Mouse (Mus musculus): ENCODE data around the gene Chrnb1. TPM values are rescaled to one million over a fixed set of nuclear protein-coding genes. Genes with fewer than 3 reads are reported as not detected.
A peak's percentile ranks its signal among the peaks of the same experiment; 100 is the strongest.

The Chrnb1 gene
- polyA plus RNA-seq, 1 experiment = not detected

GRCm38 (mm10) chr11:69766872-69767624 lies 28.7 kb downstream of the Chrnb1 start:
- peak overlapping the region; percentile 99 for H3K4me3 ChIP-seq (ENCODE audit: insufficient read depth, low read depth, low read length)
- H3K27ac ChIP-seq (ENCODE audit: insufficient read depth, low read depth, low read length) = peak overlapping the region; percentile 63
- H3K4me1 ChIP-seq (ENCODE audit: control insufficient read depth, insufficient read depth, low read length) = peaks cover 23% of the 10 kb centered on the region
- TF ChIP-seq POLR2A (IDR thresholded peaks at IDR 0.05; ENCODE audit: insufficient read depth, low read depth, low read length) = no peak
- 47% methylated on average over 13 of the region's 13 CpGs for WGBS

DNA sequence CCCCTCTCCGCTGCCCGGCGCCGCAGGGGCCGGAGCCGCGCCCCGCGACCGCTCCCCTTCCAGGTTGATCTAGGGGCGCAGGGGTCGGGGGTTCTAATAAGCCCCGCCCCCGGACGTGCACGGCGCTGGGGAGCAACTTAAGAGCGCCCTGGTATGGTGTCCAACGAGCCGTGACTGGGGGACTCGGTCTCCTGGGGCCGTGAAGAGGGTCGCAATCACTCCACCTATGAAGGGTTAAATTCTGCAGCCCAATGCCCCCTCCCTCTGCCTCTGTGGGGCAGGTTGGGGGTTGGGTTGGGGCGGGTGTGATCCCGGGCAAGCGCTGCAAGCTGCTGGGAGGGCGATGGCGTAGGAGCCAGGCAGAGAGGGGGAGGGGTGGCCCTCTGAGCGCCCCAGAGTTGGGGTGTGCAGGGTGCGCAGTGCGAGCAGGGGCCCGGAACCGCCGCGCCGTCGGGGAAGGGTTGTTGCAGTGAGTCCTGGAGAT lies 29.6 kb downstream of the Chrnb1 start:
- under 1% methylated on average over 36 of the region's 37 CpGs for WGBS
- peak overlapping the region; percentile 99 for H3K4me3 ChIP-seq (ENCODE audit: insufficient read depth, low read depth, low read length)
- 0 out of 2 replicates have a peak, but pooled peaks have one; percentile 24 for TF ChIP-seq POLR2A (IDR thresholded peaks at IDR 0.05; ENCODE audit: insufficient read depth, low read depth, low read length)
- no peak for TF ChIP-seq CTCF (IDR thresholded peaks at IDR 0.05; ENCODE audit: insufficient read depth, low read depth, low read length)
- peak overlapping the region; percentile 96 for H3K27ac ChIP-seq (ENCODE audit: insufficient read depth, low read depth, low read length)
- peaks cover 23% of the 10 kb centered on the region for H3K4me1 ChIP-seq (ENCODE audit: control insufficient read depth, insufficient read depth, low read length)

GRCm38 (mm10) chr11:69765221-69766125 lies 30.3 kb downstream of the Chrnb1 start, which contains the start of gene Zbtb4:
Zbtb4 (plus strand) TSS chr11:69765912.
- Histone ChIP-seq H3K4me3 (ENCODE audit: insufficient read depth, low read depth, low read length) (peak within 1 kb of the TSS; percentile 99), H3K27ac (ENCODE audit: insufficient read depth, low read depth, low read length) (peak within 1 kb of the TSS; percentile 96), H3K4me1 (ENCODE audit: control insufficient read depth, insufficient read depth, low read length) (peaks cover 28% of the 10 kb centered on the region)
- WGBS = 11% methylated on average over 42 of the region's 55 CpGs
- TF ChIP-seq POLR2A (IDR thresholded peaks at IDR 0.05; ENCODE audit: insufficient read depth, low read depth, low read length) (peak; percentile 30; the same call in 1 of the 2 replicates), CTCF (IDR thresholded peaks at IDR 0.05; ENCODE audit: insufficient read depth, low read depth, low read length) (no peak)

GRCm38 (mm10) chr11:69763551-69763950 lies 32.2 kb downstream of the Chrnb1 start:
- no peak for TF ChIP-seq POLR2A (IDR thresholded peaks at IDR 0.05; ENCODE audit: insufficient read depth, low read depth, low read length)

GRCm38 (mm10) chr11:69761868-69762267 lies 33.9 kb downstream of the Chrnb1 start, which contains the start of gene Slc35g3:
Slc35g3 (minus strand) TSS chr11:69761968.
- Histone ChIP-seq H3K27ac (ENCODE audit: insufficient read depth, low read depth, low read length) (no peak within 1 kb of the TSS), H3K4me3 (ENCODE audit: insufficient read depth, low read depth, low read length) (no peak within 1 kb of the TSS), H3K4me1 (ENCODE audit: control insufficient read depth, insufficient read depth, low read length) (peaks cover 18% of the 10 kb centered on the region)
- TF ChIP-seq CTCF (IDR thresholded peaks at IDR 0.05; ENCODE audit: insufficient read depth, low read depth, low read length) (no peak), POLR2A (IDR thresholded peaks at IDR 0.05; ENCODE audit: insufficient read depth, low read depth, low read length) (no peak)
- WGBS = 81% methylated on average over 1 of the region's 1 CpGs

More at GRCm38 (mm10) chr11:69763551-69763950, 32.2 kb downstream of the Chrnb1 start:
- Histone ChIP-seq H3K4me1 (ENCODE audit: control insufficient read depth, insufficient read depth, low read length) (peaks cover 32% of the 10 kb centered on the region), H3K27ac (ENCODE audit: insufficient read depth, low read depth, low read length) (no peak overlapping the region), H3K4me3 (ENCODE audit: insufficient read depth, low read depth, low read length) (no peak overlapping the region)
- 76% methylated on average over 7 of the region's 7 CpGs for WGBS

GRCm38 (mm10) chr11:69760901-69761200 lies 34.9 kb downstream of the Chrnb1 start:
- H3K27ac ChIP-seq (ENCODE audit: insufficient read depth, low read depth, low read length) = no peak overlapping the region
- 95% methylated on average over 7 of the region's 7 CpGs for WGBS
- peaks cover 17% of the 10 kb centered on the region for H3K4me1 ChIP-seq (ENCODE audit: control insufficient read depth, insufficient read depth, low read length)
- TF ChIP-seq CTCF (IDR thresholded peaks at IDR 0.05; ENCODE audit: insufficient read depth, low read depth, low read length) (no peak), POLR2A (IDR thresholded peaks at IDR 0.05; ENCODE audit: insufficient read depth, low read depth, low read length) (no peak)
- H3K4me3 ChIP-seq (ENCODE audit: insufficient read depth, low read depth, low read length) = no peak overlapping the region

DNA sequence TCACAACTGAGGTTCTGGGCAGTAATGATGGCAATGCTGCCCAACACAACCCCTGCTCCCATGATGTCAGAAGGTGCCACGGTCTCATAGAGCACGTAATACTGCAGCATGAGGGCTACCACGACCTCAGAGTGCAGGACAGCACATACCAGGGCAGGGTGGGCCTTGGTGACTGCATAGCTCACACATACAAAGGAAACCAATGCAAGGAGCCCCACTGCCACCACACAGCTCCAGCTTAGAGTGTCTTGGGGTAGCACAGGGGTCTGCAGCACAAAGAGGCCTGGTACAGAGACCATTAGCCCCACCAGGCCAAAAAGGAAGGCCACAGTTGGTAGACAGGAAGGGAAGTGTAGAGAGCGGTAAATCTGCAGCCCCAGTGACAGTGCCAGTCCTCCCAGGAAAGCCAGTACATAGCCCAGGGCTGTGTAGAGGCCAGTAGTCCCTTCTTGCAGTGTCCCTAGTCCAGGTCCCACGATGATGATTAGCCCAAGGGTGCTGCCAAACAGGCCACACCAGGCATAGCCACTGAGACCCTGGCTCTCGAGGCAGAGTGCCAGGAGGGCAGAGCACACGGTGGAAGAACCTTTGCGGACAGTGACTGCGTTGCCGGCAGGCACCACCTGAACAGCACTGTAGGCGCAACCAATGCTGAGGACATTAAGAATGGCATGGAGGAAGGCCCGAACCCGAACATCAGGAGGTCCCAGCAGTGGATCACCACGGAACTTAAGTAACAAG lies 35.4 kb downstream of the Chrnb1 start:
- Histone ChIP-seq H3K4me3 (ENCODE audit: insufficient read depth, low read depth, low read length) (no peak overlapping the region), H3K4me1 (ENCODE audit: control insufficient read depth, insufficient read depth, low read length) (peaks cover 17% of the 10 kb centered on the region), H3K27ac (ENCODE audit: insufficient read depth, low read depth, low read length) (peak overlapping the region; percentile 96)
- 82% methylated on average over 14 of the region's 14 CpGs for WGBS
- TF ChIP-seq CTCF (IDR thresholded peaks at IDR 0.05; ENCODE audit: insufficient read depth, low read depth, low read length) = no peak
- no peak for TF ChIP-seq POLR2A (IDR thresholded peaks at IDR 0.05; ENCODE audit: insufficient read depth, low read depth, low read length)

DNA sequence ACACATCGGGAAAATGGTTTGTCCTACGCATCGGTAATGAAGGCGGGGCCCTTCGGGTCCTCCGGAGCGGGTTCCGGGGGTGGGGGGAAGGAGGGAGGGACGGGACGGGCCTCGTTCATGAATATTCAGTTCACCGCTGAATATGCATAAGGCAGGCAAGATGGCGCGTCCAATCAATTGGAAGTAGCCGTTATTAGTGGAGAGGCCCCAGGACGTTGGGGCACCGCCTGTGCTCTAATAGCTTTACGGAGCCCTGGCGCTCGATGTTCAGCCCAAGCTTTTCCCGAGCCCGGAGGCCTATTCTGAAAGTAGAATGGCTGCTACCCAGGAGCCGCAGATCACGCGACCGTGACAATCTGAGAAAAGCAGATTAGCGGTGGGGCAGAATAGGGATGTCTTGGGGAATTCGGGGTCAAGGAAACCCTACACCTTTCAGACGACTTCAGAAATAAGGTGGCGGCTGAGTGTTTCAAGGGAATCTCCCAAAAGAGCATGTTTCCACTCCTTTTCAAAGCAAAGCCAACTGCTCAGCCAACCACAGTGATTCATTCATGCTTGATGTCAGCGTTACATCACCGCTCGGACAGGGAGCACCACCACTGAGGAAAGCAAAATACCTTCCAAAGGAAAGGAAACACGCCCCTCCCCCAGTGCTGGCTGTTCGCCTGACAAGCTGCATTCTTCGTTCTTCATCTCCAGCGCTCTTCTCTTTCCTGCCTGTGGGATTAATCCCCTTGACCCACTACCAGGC lies 36.6 kb downstream of the Chrnb1 start:
- Histone ChIP-seq H3K4me3 (ENCODE audit: insufficient read depth, low read depth, low read length) (peak overlapping the region; percentile 52), H3K27ac (ENCODE audit: insufficient read depth, low read depth, low read length) (peak overlapping the region; percentile 96), H3K4me1 (ENCODE audit: control insufficient read depth, insufficient read depth, low read length) (peaks cover 16% of the 10 kb centered on the region)
- no peak for TF ChIP-seq CTCF (IDR thresholded peaks at IDR 0.05; ENCODE audit: insufficient read depth, low read depth, low read length)
- TF ChIP-seq POLR2A (IDR thresholded peaks at IDR 0.05; ENCODE audit: insufficient read depth, low read depth, low read length) = peak; percentile 50; the same call in 1 of the 2 replicates
- WGBS = under 1% methylated on average over 37 of the region's 37 CpGs

Data from olfactory bulb, adult 2 months (tissue).